Comparison of ENCODE assay signal across 29 mouse cellular contexts in genomic region chr2:180202263-180202662, GRCm38 (mm10). TPM values are rescaled to one million over a fixed set of nuclear protein-coding genes. Genes with fewer than 3 reads are reported as not detected.
A peak's percentile ranks its signal among the peaks of the same experiment; 100 is the strongest.
DNase-seq lines count a peak whose midpoint lies in the region; ATAC-seq and TF ChIP-seq lines count a peak whose summit lies in the region.
"Had no signal": no experiment of that assay in that cellular context is flagged by ENCODE, and none has a peak within 500 bp of the region (broad histone marks: within the 10 kb centered on the region; RNA-seq: fewer than 3 reads in every experiment).

No protein-coding gene starts in this region.

- H3K36me3 ChIP-seq in lung, embryonic 15.5 days, result peaks cover 49% of the 10 kb centered on the region
- H3K36me3 ChIP-seq in midbrain, postnatal 0 days (ENCODE audit: insufficient read depth, low read length), result no peaks in the 10 kb centered on the region
- no peaks in the 10 kb centered on the region for H3K36me3 ChIP-seq in midbrain, embryonic 13.5 days
- no peaks in the 10 kb centered on the region for H3K36me3 ChIP-seq in forebrain, embryonic 13.5 days (ENCODE audit: poor library complexity, severe bottlenecking)
- H3K36me3 ChIP-seq: embryonic facial prominence, embryonic 15.5 days; midbrain, embryonic 15.5 days; neural tube, embryonic 12.5 days had no signal

- no peak for TF ChIP-seq CTCF in midbrain, postnatal 0 days (IDR thresholded peaks at IDR 0.05)

- H3K27ac ChIP-seq in lung, embryonic 15.5 days, result 0 out of 2 replicates have a peak overlapping the region, but pooled peaks have one; percentile 11
- H3K27ac ChIP-seq in midbrain, postnatal 0 days (ENCODE audit: low read depth, low read length), result no peak overlapping the region
- no peak overlapping the region for H3K27ac ChIP-seq in midbrain, embryonic 13.5 days
- H3K27ac ChIP-seq in forebrain, embryonic 13.5 days, result no peak overlapping the region
- H3K27ac ChIP-seq: embryonic facial prominence, embryonic 10.5 days; embryonic facial prominence, embryonic 15.5 days; intestine, embryonic 15.5 days; liver, embryonic 14.5 days; midbrain, embryonic 15.5 days; neural tube, embryonic 12.5 days had no signal

- WGBS in lung, embryonic 15.5 days, result 79% methylated on average over 14 of the region's 14 CpGs
- WGBS in midbrain, postnatal 0 days, result 90% methylated on average over 14 of the region's 14 CpGs
- WGBS in midbrain, embryonic 13.5 days, result 95% methylated on average over 14 of the region's 14 CpGs
- 93% methylated on average over 14 of the region's 14 CpGs for WGBS in forebrain, embryonic 13.5 days

- H3K9me3 ChIP-seq in lung, embryonic 15.5 days, result no peaks in the 10 kb centered on the region
- no peaks in the 10 kb centered on the region for H3K9me3 ChIP-seq in midbrain, postnatal 0 days (ENCODE audit: low read length)
- no peaks in the 10 kb centered on the region for H3K9me3 ChIP-seq in midbrain, embryonic 13.5 days
- H3K9me3 ChIP-seq in forebrain, embryonic 13.5 days (replicated peaks), result no peaks in the 10 kb centered on the region
- H3K9me3 ChIP-seq: embryonic facial prominence, embryonic 10.5 days; embryonic facial prominence, embryonic 15.5 days; intestine, embryonic 15.5 days; midbrain, embryonic 15.5 days; neural tube, embryonic 12.5 days had no signal

- H3K27me3 ChIP-seq in lung, embryonic 15.5 days, result no peaks in the 10 kb centered on the region
- no peaks in the 10 kb centered on the region for H3K27me3 ChIP-seq in midbrain, postnatal 0 days (ENCODE audit: insufficient read depth, low read length)
- no peaks in the 10 kb centered on the region for H3K27me3 ChIP-seq in midbrain, embryonic 13.5 days
- H3K27me3 ChIP-seq in forebrain, embryonic 13.5 days, result no peaks in the 10 kb centered on the region
- H3K27me3 ChIP-seq: embryonic facial prominence, embryonic 15.5 days; intestine, embryonic 15.5 days; midbrain, embryonic 15.5 days; neural tube, embryonic 12.5 days; Patski had no signal

- no peak overlapping the region for H3K4me2 ChIP-seq in lung, embryonic 15.5 days
- H3K4me2 ChIP-seq in midbrain, postnatal 0 days (ENCODE audit: low read depth, low read length, poor library complexity, severe bottlenecking), result no peak overlapping the region
- H3K4me2 ChIP-seq in midbrain, embryonic 13.5 days (replicated peaks), result no peak overlapping the region
- no peak overlapping the region for H3K4me2 ChIP-seq in forebrain, embryonic 13.5 days
- H3K4me2 ChIP-seq: embryonic facial prominence, embryonic 15.5 days; heart, embryonic 11.5 days; intestine, embryonic 15.5 days; lung, embryonic 14.5 days; midbrain, embryonic 15.5 days; neural tube, embryonic 12.5 days had no signal

- H3K4me1 ChIP-seq in lung, embryonic 15.5 days, result peaks cover 20% of the 10 kb centered on the region
- H3K4me1 ChIP-seq in midbrain, postnatal 0 days (ENCODE audit: insufficient read depth, low read length), result 0 out of 2 replicates have a peak, but pooled peaks cover 2% of the 10 kb centered on the region
- H3K4me1 ChIP-seq in midbrain, embryonic 13.5 days (replicated peaks), result peaks cover 27% of the 10 kb centered on the region
- peaks cover 8% of the 10 kb centered on the region for H3K4me1 ChIP-seq in forebrain, embryonic 13.5 days
- H3K4me1 ChIP-seq: intestine, embryonic 15.5 days had no signal

- intact Hi-C loops in heart, postnatal 25 days (cut with DNase I), result no loop called here

- peak; percentile 89 for DNase-seq in heart, adult 11 months
- DNase-seq in heart, postnatal 25 days (ENCODE audit: low spot score), result no peak
- no peak for DNase-seq in lung, postnatal 25 days (ENCODE audit: low spot score)
- peak; percentile 44 for DNase-seq in midbrain, postnatal 0 days (ENCODE audit: low spot score)
- DNase-seq: adrenal gland, postnatal 10 days; cerebellum, adult 9-10 months; gastrocnemius, postnatal 14 days; heart, adult 18-20 months; heart, postnatal 4 days; kidney, adult 2 months; layer of hippocampus, postnatal 36 days; liver; right cerebral cortex, adult 18-20 months; spleen, adult 18-20 months; thymus, postnatal 36 days had no signal

- peak; percentile 13; the same call in 1 of the 2 replicates for ATAC-seq in lung, embryonic 15.5 days (ENCODE audit: borderline replicate concordance, extremely low read depth, low FRiP score, low TSS enrichment)
- ATAC-seq in midbrain, postnatal 0 days (ENCODE audit: low FRiP score), result no peak
- ATAC-seq in midbrain, embryonic 13.5 days, result no peak
- ATAC-seq in forebrain, embryonic 13.5 days, result no peak
- ATAC-seq: forebrain, embryonic 14.5 days; hindbrain, embryonic 16.5 days; intestine, embryonic 15.5 days; midbrain, embryonic 15.5 days; Patski had no signal

- no peak overlapping the region for H3K9ac ChIP-seq in lung, embryonic 15.5 days
- H3K9ac ChIP-seq in midbrain, postnatal 0 days (replicated peaks; ENCODE audit: low read length, poor library complexity, severe bottlenecking), result no peak overlapping the region
- H3K9ac ChIP-seq in midbrain, embryonic 13.5 days (replicated peaks), result no peak overlapping the region
- no peak overlapping the region for H3K9ac ChIP-seq in forebrain, embryonic 13.5 days
- H3K9ac ChIP-seq: embryonic facial prominence, embryonic 15.5 days; intestine, embryonic 15.5 days; liver, embryonic 14.5 days; lung, embryonic 14.5 days; midbrain, embryonic 15.5 days; neural tube, embryonic 12.5 days had no signal

- no peak overlapping the region for H3K4me3 ChIP-seq in lung, embryonic 15.5 days
- H3K4me3 ChIP-seq in midbrain, postnatal 0 days (ENCODE audit: low read depth, low read length), result no peak overlapping the region
- no peak overlapping the region for H3K4me3 ChIP-seq in midbrain, embryonic 13.5 days (replicated peaks)
- H3K4me3 ChIP-seq in forebrain, embryonic 13.5 days, result no peak overlapping the region
- H3K4me3 ChIP-seq: embryonic facial prominence, embryonic 10.5 days; embryonic facial prominence, embryonic 15.5 days; intestine, embryonic 15.5 days; midbrain, embryonic 15.5 days; neural tube, embryonic 12.5 days had no signal

RNA-seq across cellular contexts. Expression of gene Lama5, which starts 23.4 kb away (rescaled TPM):
- total RNA-seq in heart, postnatal 25 days (2021), result 10 to 100 TPM; 50.3 to 58.2 TPM
- polyA plus RNA-seq in lung, embryonic 15.5 days (2015; fragmentation: Nextera tagmentation; extraction: Ambion mirVana), result 79.0 and 83.2 TPM in 2 replicates
- 5.9 and 8.9 TPM in 2 replicates for total RNA-seq in midbrain, postnatal 0 days (2014; rRNA removed)
- 1.8 and 1.9 TPM in 2 replicates for polyA plus RNA-seq in midbrain, postnatal 0 days (2015; fragmentation: Nextera tagmentation; extraction: Ambion mirVana)
- 1.4 and 1.7 TPM in 2 replicates for polyA plus RNA-seq in midbrain, embryonic 13.5 days (2015; fragmentation: Nextera tagmentation; extraction: Ambion mirVana)
- polyA plus RNA-seq in forebrain, embryonic 13.5 days (2015; fragmentation: Nextera tagmentation; extraction: Ambion mirVana), result 3.4 and 5.0 TPM in 2 replicates

RNA-seq across cellular contexts. Expression of gene Adrm1, which starts 31.0 kb away (rescaled TPM):
- 10 to 100 TPM; 73.1 to 83.5 TPM for total RNA-seq in heart, postnatal 25 days (2021)
- polyA plus RNA-seq in lung, embryonic 15.5 days (2015; fragmentation: Nextera tagmentation; extraction: Ambion mirVana), result 184 and 191 TPM in 2 replicates
- 98.2 and 105 TPM in 2 replicates for total RNA-seq in midbrain, postnatal 0 days (2014; rRNA removed)
- 222 and 224 TPM in 2 replicates for polyA plus RNA-seq in midbrain, postnatal 0 days (2015; fragmentation: Nextera tagmentation; extraction: Ambion mirVana)
- polyA plus RNA-seq in midbrain, embryonic 13.5 days (2015; fragmentation: Nextera tagmentation; extraction: Ambion mirVana), result 213 TPM in 2 replicates
- 211 and 220 TPM in 2 replicates for polyA plus RNA-seq in forebrain, embryonic 13.5 days (2015; fragmentation: Nextera tagmentation; extraction: Ambion mirVana)

RNA-seq across cellular contexts. Expression of gene Rps21, which starts 54.9 kb away (rescaled TPM):
- total RNA-seq in heart, postnatal 25 days (2021), result 100 to 1,000 TPM; 471 to 515 TPM
- 477 and 524 TPM in 2 replicates for polyA plus RNA-seq in lung, embryonic 15.5 days (2015; fragmentation: Nextera tagmentation; extraction: Ambion mirVana)
- 574 and 749 TPM in 2 replicates for total RNA-seq in midbrain, postnatal 0 days (2014; rRNA removed)
- polyA plus RNA-seq in midbrain, postnatal 0 days (2015; fragmentation: Nextera tagmentation; extraction: Ambion mirVana), result 388 and 422 TPM in 2 replicates
- 418 and 448 TPM in 2 replicates for polyA plus RNA-seq in midbrain, embryonic 13.5 days (2015; fragmentation: Nextera tagmentation; extraction: Ambion mirVana)
- polyA plus RNA-seq in forebrain, embryonic 13.5 days (2015; fragmentation: Nextera tagmentation; extraction: Ambion mirVana), result 483 and 550 TPM in 2 replicates

Comparison
In these comparisons a context has a peak if more than half of its experiments do, and no peak if none do; other contexts are left out.
1. DNase-seq: peak in heart, adult 11 months (single experiment) and midbrain, postnatal 0 days (single experiment); none in heart, postnatal 25 days (single experiment) and lung, postnatal 25 days (single experiment).
2. RNA of gene Lama5, which starts 23.4 kb away (polyA plus RNA-seq): 79.0 to 83.2 TPM in lung, embryonic 15.5 days; 3.4 to 5.0 TPM in forebrain, embryonic 13.5 days, 1.8 to 1.9 TPM in midbrain, postnatal 0 days and 1.4 to 1.7 TPM in midbrain, embryonic 13.5 days; every median in the first group is over 10 times any median in the second.